Mouse (Mus musculus) MEL (cell line): Measurements from ENCODE around the gene Sec23b. TPM values are rescaled to one million over a fixed set of nuclear protein-coding genes. Genes with fewer than 3 reads are reported as not detected.

Experiments
- DNase-seq: peaks from one replicate; pipeline ENCODE4 v3.0.0; 2011; ENCODE audit warnings: low read depth, low spot score
- H3K27ac ChIP-seq: 2 replicates; pipeline ENCODE4 v1.5.1; 2012; ENCODE audit warnings: low read depth, mild to moderate bottlenecking, control low read depth, low read length, moderate library complexity; ENCODE audit not compliant: control insufficient read depth
- H3K27me3 ChIP-seq, 2 experiments: fragments of 150-350 bp in 1 of 2; sonication (generic) in 1 of 2; 2 replicates each; pipeline ENCODE4 v1.6.1; 2012; ENCODE audit warnings: low read length in 2 of 2, mild to moderate bottlenecking in 2 of 2, improper control_type of control experiment in 1 of 2, moderate library complexity in 1 of 2; ENCODE audit not compliant: insufficient read depth in 2 of 2, control insufficient read depth in 1 of 2
- H3K36me3 ChIP-seq, 2 experiments: 2 replicates each; pipeline ENCODE4 v1.6.1; 2012 to 2014; ENCODE audit warnings: low read length in 2 of 2, improper control_type of control experiment in 1 of 2, inconsistent platforms in 1 of 2, mild to moderate bottlenecking in 1 of 2; ENCODE audit not compliant: insufficient read depth in 2 of 2, control insufficient read depth in 1 of 2
- H3K4me1 ChIP-seq, 2 experiments: fragments of 150-350 bp in 1 of 2; sonication (generic) in 1 of 2; 2 replicates each; pipeline ENCODE4 v1.6.1; 2012; ENCODE audit warnings: low read length in 2 of 2, improper control_type of control experiment in 1 of 2, mild to moderate bottlenecking in 1 of 2; ENCODE audit not compliant: insufficient read depth in 2 of 2, control insufficient read depth in 1 of 2
- H3K4me3 ChIP-seq, 2 experiments: fragments of 150-350 bp in 1 of 2; sonication (generic) in 1 of 2; 2 replicates each; pipeline ENCODE4 v1.5.1; 2012; ENCODE audit warnings: low read depth in 2 of 2, low read length in 2 of 2, mild to moderate bottlenecking in 2 of 2, moderate library complexity in 2 of 2, control low read depth in 1 of 2, improper control_type of control experiment in 1 of 2; ENCODE audit not compliant: control insufficient read depth in 1 of 2, insufficient read depth in 1 of 2
- H3K79me2 ChIP-seq: 2 replicates; pipeline ENCODE4 v1.6.1; 2012; ENCODE audit warnings: mild to moderate bottlenecking, low read length, moderate library complexity; ENCODE audit not compliant: control insufficient read depth, poor library complexity, insufficient read depth
- H3K9ac ChIP-seq: 2 replicates; pipeline ENCODE4 v1.6.1; 2012; ENCODE audit warnings: low read depth, mild to moderate bottlenecking, control low read depth, low read length, moderate library complexity; ENCODE audit not compliant: control insufficient read depth, poor library complexity, severe bottlenecking
- H3K9me3 ChIP-seq: fragments of 150-350 bp; sonication (generic); replicated peaks from 2 replicates; pipeline ENCODE4 v1.6.1; 2012; ENCODE audit warnings: mild to moderate bottlenecking, low read length, improper control_type of control experiment, moderate library complexity; ENCODE audit not compliant: insufficient read depth
- BHLHE40 ChIP-seq: IDR thresholded peaks from 2 replicates; pipeline ENCODE4 v1.6.1; 2012; ENCODE audit warnings: low read depth, mild to moderate bottlenecking, inconsistent platforms, low read length, improper control_type of control experiment, borderline replicate concordance
- CHD2 ChIP-seq: IDR thresholded peaks from 2 replicates; pipeline ENCODE4 v1.6.1; 2011; ENCODE audit warnings: low read length, improper control_type of control experiment
- ETS1 ChIP-seq: IDR thresholded peaks from 2 replicates; pipeline ENCODE4 v1.6.1; 2012; ENCODE audit warnings: low read depth, mild to moderate bottlenecking, inconsistent platforms, low read length, improper control_type of control experiment, moderate library complexity
- GABPA ChIP-seq: IDR thresholded peaks from 2 replicates; pipeline ENCODE4 v1.6.1; 2012; ENCODE audit warnings: low read depth, mild to moderate bottlenecking, inconsistent platforms, low read length, improper control_type of control experiment, moderate library complexity
- MYB ChIP-seq: IDR thresholded peaks from 2 replicates; pipeline ENCODE4 v1.6.1; 2011; ENCODE audit warnings: mild to moderate bottlenecking, low read depth, low read length, improper control_type of control experiment
- NELFE ChIP-seq: IDR thresholded peaks from 2 replicates; pipeline ENCODE4 v1.6.1; 2011; ENCODE audit warnings: low read depth, low read length, improper control_type of control experiment
- POLR2AphosphoS2 ChIP-seq: IDR thresholded peaks from 2 replicates; pipeline ENCODE4 v1.6.1; 2011; ENCODE audit warnings: low read length, improper control_type of control experiment
- SIN3A ChIP-seq: IDR thresholded peaks from 2 replicates; pipeline ENCODE4 v1.6.1; 2012; ENCODE audit warnings: low read length, improper control_type of control experiment, inconsistent platforms
- TBP ChIP-seq: IDR thresholded peaks from 2 replicates; pipeline ENCODE4 v1.8.0; 2011; ENCODE audit warnings: low read depth, low read length, improper control_type of control experiment
- UBTF ChIP-seq: IDR thresholded peaks from 2 replicates; pipeline ENCODE4 v1.6.1; 2012; ENCODE audit warnings: low read depth, mild to moderate bottlenecking, inconsistent platforms, low read length, improper control_type of control experiment, moderate library complexity, borderline replicate concordance; ENCODE audit not compliant: insufficient read depth
- USF2 ChIP-seq, 2 experiments: IDR thresholded peaks; 2 replicates each; pipeline ENCODE4 v1.6.1; 2011 to 2012; ENCODE audit warnings: improper control_type of control experiment in 2 of 2, low read length in 2 of 2, borderline replicate concordance in 1 of 2, inconsistent platforms in 1 of 2, low read depth in 1 of 2, mild to moderate bottlenecking in 1 of 2; ENCODE audit not compliant: insufficient read depth in 1 of 2
- polyA plus RNA-seq, 2 experiments: library from polyadenylated mRNA; stranded (reverse) in 1 of 2; unstranded in 1 of 2; fragments of >175 nt in 1 of 2; fragments of >200 nt in 1 of 2; gene quantifications; 2 replicates each; pipeline versions ENCODE4 v1.2.1 to v1.2.4; 2012; ENCODE audit warnings: low replicate concordance in 2 of 2, low read depth in 1 of 2; ENCODE audit not compliant: insufficient read length in 2 of 2, insufficient read depth in 1 of 2, missing spikeins in 1 of 2
- total RNA-seq: library from RNA; depleted of rRNA; stranded (reverse); fragments of 300-350 nt; gene quantifications from 2 replicates; pipeline ENCODE4 v1.2.3, GENCODE M21; 2012

The Sec23b gene
- total and polyA plus RNA-seq, 3 experiments = 78.7 to 89.8 TPM; not detected in 1

DNA sequence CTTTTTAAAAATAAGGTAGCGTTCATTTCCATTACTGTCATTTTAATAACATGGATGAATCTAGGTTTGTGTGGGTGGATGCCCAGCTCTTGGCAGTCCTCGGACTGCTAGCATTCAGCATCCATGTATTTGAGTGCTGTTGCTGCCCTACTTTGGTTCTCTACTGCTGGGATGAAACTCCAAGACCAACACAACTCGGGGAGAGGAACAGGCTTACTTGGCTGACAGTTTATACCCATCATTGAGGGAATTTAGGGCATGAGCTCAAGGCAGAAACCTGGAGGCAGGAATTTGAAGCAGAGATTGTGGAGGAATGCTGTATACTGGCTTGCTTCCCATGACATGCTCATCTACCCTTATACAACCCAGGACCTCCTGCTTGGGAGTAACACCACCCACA, 41.4 kb upstream of the Sec23b start:
- TF ChIP-seq BHLHE40 (no peak), ETS1 (no peak), SIN3A (no peak), CHD2 (no peak), GABPA (no peak), MYB (no peak), UBTF (no peak)
- TF ChIP-seq, all 39 proteins: peak for 0
- Histone ChIP-seq H3K27ac (no peak overlapping the region), H3K27me3 (peaks cover 0 to 1% of the 10 kb centered on the region in 2 experiments; a peak in 1 of 4 replicates), H3K79me2 (no peaks in the 10 kb centered on the region), H3K4me1 (no peaks in the 10 kb centered on the region), H3K36me3 (no peaks in the 10 kb centered on the region), H3K9ac (no peak overlapping the region), H3K4me3 (no peak overlapping the region), H3K9me3 (no peaks in the 10 kb centered on the region)
- no peak for DNase-seq

DNA sequence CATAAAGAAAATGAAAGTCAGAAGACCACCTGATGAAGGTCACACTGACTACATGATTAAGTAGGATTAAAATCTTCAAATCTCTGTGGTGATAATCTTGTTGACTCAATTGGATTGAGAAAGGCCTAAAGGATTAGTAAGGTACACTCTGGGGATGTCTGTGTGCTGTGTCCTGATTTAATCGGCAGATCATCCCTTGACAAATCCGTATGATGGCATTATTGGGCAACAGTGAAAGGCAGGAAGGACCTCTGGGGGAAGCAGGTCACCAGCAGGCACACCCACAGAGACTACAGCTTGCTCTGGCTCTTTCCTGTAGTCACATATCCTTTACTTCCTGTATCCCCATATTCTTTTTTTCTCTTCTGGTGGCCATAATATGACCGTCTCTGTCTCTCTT, 36.3 kb upstream of the Sec23b start:
- Histone ChIP-seq H3K27me3 (peaks cover 0 to 5% of the 10 kb centered on the region in 2 experiments; a peak in 2 of 4 replicates), H3K9me3 (no peaks in the 10 kb centered on the region), H3K79me2 (no peaks in the 10 kb centered on the region), H3K36me3 (no peaks in the 10 kb centered on the region)
- DNase-seq = no peak
- no peak for TF ChIP-seq GABPA
- TF ChIP-seq, all 39 proteins: peak for 0
- no peak overlapping the region for H3K27ac ChIP-seq
- no peak overlapping the region for H3K4me3 ChIP-seq
- no peak overlapping the region for H3K9ac ChIP-seq
- H3K4me1 ChIP-seq = no peaks in the 10 kb centered on the region

GRCm38 (mm10) chr2:144525856-144526255, 30.2 kb upstream of the Sec23b start:
- peaks cover 9 to 10% of the 10 kb centered on the region in 2 experiments for H3K4me1 ChIP-seq
- peaks cover 2 to 21% of the 10 kb centered on the region in 2 experiments; a peak in 3 of 4 replicates for H3K36me3 ChIP-seq
- H3K27ac ChIP-seq = no peak overlapping the region
- TF ChIP-seq ETS1 (no peak), TBP (no peak), USF2 (IDR thresholded peaks at IDR 0.05; ENCODE audit: borderline replicate concordance in 1 of 2, insufficient read depth in 1 of 2, low read depth in 1 of 2, low read length in 2 of 2) (no peak), BHLHE40 (no peak), NELFE (no peak), POLR2AphosphoS2 (no peak)
- no peak overlapping the region for H3K9ac ChIP-seq
- peaks cover 14% of the 10 kb centered on the region for H3K79me2 ChIP-seq
- H3K9me3 ChIP-seq = no peaks in the 10 kb centered on the region
- no peak for DNase-seq
- peaks cover 0 to 5% of the 10 kb centered on the region in 2 experiments; a peak in 2 of 4 replicates for H3K27me3 ChIP-seq
- H3K4me3 ChIP-seq = no peak overlapping the region
